Comparison of ENCODE assay signal across 8 mouse cellular contexts in the genomic region with DNA sequence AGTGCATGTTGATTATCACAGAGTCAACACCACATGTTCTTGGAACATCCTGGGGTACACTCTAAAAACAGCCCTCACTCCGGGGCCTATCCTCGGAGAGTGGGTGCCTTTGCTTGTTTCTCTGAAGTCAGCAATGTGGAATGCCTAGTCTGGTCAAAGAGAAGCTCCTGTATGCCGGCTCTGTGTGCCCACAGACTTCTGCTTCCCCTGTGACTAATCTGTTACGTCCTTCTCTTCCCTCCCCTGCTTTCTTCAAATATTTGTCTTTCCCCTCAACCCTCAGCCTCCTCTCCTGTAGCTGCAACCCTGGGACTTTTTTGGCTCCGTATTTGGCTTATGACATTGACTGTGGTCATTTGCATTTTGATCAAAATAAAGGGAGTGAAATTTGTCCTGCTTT.
DNase-seq lines count a peak whose midpoint lies in the region; ATAC-seq lines count a peak whose summit lies in the region.

No protein-coding gene starts in this region.

- no peak overlapping the region for H3K9ac ChIP-seq in embryonic facial prominence, embryonic 13.5 days
- H3K9ac ChIP-seq in liver, embryonic 13.5 days: no peak overlapping the region
- no peak overlapping the region for H3K9ac ChIP-seq in stomach, embryonic 14.5 days (replicated peaks; ENCODE audit: low read depth, low read length)

- peak overlapping the region; percentile 60; the same call in 1 of the 2 replicates for H3K27ac ChIP-seq in heart, embryonic 10.5 days
- H3K27ac ChIP-seq in embryonic facial prominence, embryonic 13.5 days: peak overlapping the region; percentile 77
- H3K27ac ChIP-seq in liver, embryonic 13.5 days: peak overlapping the region; percentile 99
- peak overlapping the region; percentile 48; the same call in 1 of the 2 replicates for H3K27ac ChIP-seq in stomach, embryonic 14.5 days (ENCODE audit: low read length)

- no peaks in the 10 kb centered on the region for H3K9me3 ChIP-seq in heart, embryonic 10.5 days
- no peaks in the 10 kb centered on the region for H3K9me3 ChIP-seq in embryonic facial prominence, embryonic 13.5 days
- H3K9me3 ChIP-seq in liver, embryonic 13.5 days (replicated peaks): 0 out of 2 replicates have a peak, but pooled peaks cover 4% of the 10 kb centered on the region
- no peaks in the 10 kb centered on the region; the same call in 1 of the 2 replicates for H3K9me3 ChIP-seq in stomach, embryonic 14.5 days (ENCODE audit: control insufficient read depth, low read depth, low read length)

- WGBS in heart, embryonic 10.5 days: 29% methylated on average over 5 of the region's 5 CpGs
- 19% methylated on average over 5 of the region's 5 CpGs for WGBS in embryonic facial prominence, embryonic 13.5 days
- 22% methylated on average over 5 of the region's 5 CpGs for WGBS in liver, embryonic 13.5 days (ENCODE audit: insufficient replicate concordance)
- WGBS in stomach, embryonic 14.5 days: 18% methylated on average over 5 of the region's 5 CpGs

- H3K4me3 ChIP-seq in heart, embryonic 10.5 days: no peak overlapping the region
- H3K4me3 ChIP-seq in embryonic facial prominence, embryonic 13.5 days: no peak overlapping the region
- no peak overlapping the region for H3K4me3 ChIP-seq in liver, embryonic 13.5 days (replicated peaks)
- H3K4me3 ChIP-seq in stomach, embryonic 14.5 days (ENCODE audit: low read depth, low read length): no peak overlapping the region

- H3K27me3 ChIP-seq in heart, embryonic 10.5 days (ENCODE audit: insufficient read depth, poor library complexity, severe bottlenecking): no peaks in the 10 kb centered on the region
- H3K27me3 ChIP-seq in embryonic facial prominence, embryonic 13.5 days: no peaks in the 10 kb centered on the region
- no peaks in the 10 kb centered on the region for H3K27me3 ChIP-seq in liver, embryonic 13.5 days
- no peaks in the 10 kb centered on the region for H3K27me3 ChIP-seq in stomach, embryonic 14.5 days (ENCODE audit: control insufficient read depth, insufficient read depth, low read length)

- H3K4me1 ChIP-seq in heart, embryonic 10.5 days: peaks cover 51% of the 10 kb centered on the region
- H3K4me1 ChIP-seq in embryonic facial prominence, embryonic 13.5 days: peaks cover 46% of the 10 kb centered on the region
- peaks cover 81% of the 10 kb centered on the region for H3K4me1 ChIP-seq in liver, embryonic 13.5 days (replicated peaks)
- peaks cover 20% of the 10 kb centered on the region for H3K4me1 ChIP-seq in stomach, embryonic 14.5 days (ENCODE audit: control insufficient read depth, insufficient read depth, low read length)

- H3K4me2 ChIP-seq in embryonic facial prominence, embryonic 13.5 days: no peak overlapping the region
- H3K4me2 ChIP-seq in liver, embryonic 13.5 days: no peak overlapping the region
- H3K4me2 ChIP-seq in stomach, embryonic 14.5 days (replicated peaks; ENCODE audit: low read depth, low read length): no peak overlapping the region

- H3K36me3 ChIP-seq in heart, embryonic 10.5 days: peaks cover 8% of the 10 kb centered on the region; the same call in 1 of the 2 replicates
- peaks cover 4% of the 10 kb centered on the region; the same call in 1 of the 2 replicates for H3K36me3 ChIP-seq in embryonic facial prominence, embryonic 13.5 days
- peaks cover 6% of the 10 kb centered on the region; the same call in 1 of the 2 replicates for H3K36me3 ChIP-seq in liver, embryonic 13.5 days
- no peaks in the 10 kb centered on the region for H3K36me3 ChIP-seq in stomach, embryonic 14.5 days (ENCODE audit: control insufficient read depth, insufficient read depth, low read length)

- peak; percentile 73 for DNase-seq in heart, embryonic 10.5 days (ENCODE audit: low spot score)
- no peak for DNase-seq in heart, postnatal 14 days
- peak; percentile 92 for DNase-seq in 416B (ENCODE audit: low read depth)
- no peak for DNase-seq in liver, embryonic 13.5 days
- no peak for DNase-seq in urinary bladder, adult 2 months (ENCODE audit: low spot score)
- DNase-seq in cerebellum, adult 9-10 months: no peak

- intact Hi-C loops in heart, postnatal 14 days (cut with DNase I): no loop called here

- ATAC-seq in embryonic facial prominence, embryonic 13.5 days (ENCODE audit: insufficient number of reproducible peaks, insufficient read depth, low FRiP score, low TSS enrichment, low read depth): no peak
- no peak for ATAC-seq in liver, embryonic 13.5 days (ENCODE audit: low read depth)
- ATAC-seq in stomach, embryonic 14.5 days (ENCODE audit: insufficient number of reproducible peaks, insufficient read depth, low FRiP score, low read depth): 0 out of 2 replicates have a peak, but pooled peaks have one; percentile 36

Comparison
In these comparisons a context has a peak if more than half of its experiments do, and no peak if none do; other contexts are left out.
1. DNase-seq: peak in heart, embryonic 10.5 days (single experiment) and 416B (single experiment); none in heart, postnatal 14 days (0 of 2), liver, embryonic 13.5 days (single experiment), urinary bladder, adult 2 months (single experiment) and cerebellum, adult 9-10 months (single experiment).
2. H3K27ac ChIP-seq: peak in every context shown above with its lines; median percentile 99 in liver, embryonic 13.5 days; 77 in embryonic facial prominence, embryonic 13.5 days; 60 in heart, embryonic 10.5 days; 48 in stomach, embryonic 14.5 days.